ENCODE assay signal across 8 mouse cellular contexts in the genomic region with DNA sequence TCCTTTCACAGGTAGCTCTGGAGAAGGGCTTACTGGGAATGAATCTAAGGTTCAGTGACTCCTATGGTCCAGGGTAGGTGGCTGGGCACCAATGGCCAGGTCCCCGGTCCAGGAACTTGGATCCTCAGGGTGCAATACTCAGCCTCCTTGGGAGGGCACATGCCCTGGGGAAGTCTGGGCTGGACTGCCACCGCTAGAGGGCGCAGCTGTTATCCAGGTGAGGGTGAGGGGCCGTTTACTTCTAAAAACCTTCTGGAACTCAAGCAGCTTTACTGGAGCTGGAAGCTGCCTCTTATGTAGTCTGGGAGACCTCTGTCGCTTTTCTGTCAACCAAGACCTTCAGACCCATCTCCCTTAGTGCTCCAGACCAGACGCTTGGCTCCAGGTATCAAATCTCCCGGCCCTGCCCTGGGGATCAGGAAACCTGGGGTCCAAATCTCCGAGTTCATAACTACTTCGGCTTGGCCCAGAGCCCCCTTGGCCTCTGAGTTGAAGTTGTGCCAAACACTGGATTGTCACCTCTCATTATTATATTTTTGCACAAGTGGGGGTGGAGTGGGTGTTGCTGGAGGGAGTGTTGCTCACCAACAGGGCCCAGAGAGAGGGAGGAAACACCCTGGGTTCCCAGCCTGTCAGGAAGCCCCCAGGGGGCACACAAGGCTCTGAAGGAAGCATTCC. TPM values are rescaled to one million over a fixed set of nuclear protein-coding genes. Genes with fewer than 3 reads are reported as not detected.
DNase-seq lines count a peak whose midpoint lies in the region; ATAC-seq and TF ChIP-seq lines count a peak whose summit lies in the region.

No protein-coding gene starts in this region.

- H3K4me2 ChIP-seq in intestine, postnatal 0 days (replicated peaks; ENCODE audit: low read depth), result no peak overlapping the region
- H3K4me2 ChIP-seq in liver, embryonic 13.5 days, result no peak overlapping the region
- H3K4me2 ChIP-seq in neural tube, embryonic 13.5 days, result no peak overlapping the region

- no peak overlapping the region for H3K4me3 ChIP-seq in intestine, postnatal 0 days (ENCODE audit: low read depth, low read length)
- no peak overlapping the region for H3K4me3 ChIP-seq in liver, embryonic 13.5 days (replicated peaks)
- H3K4me3 ChIP-seq in neural tube, embryonic 13.5 days, result no peak overlapping the region
- no peak overlapping the region for H3K4me3 ChIP-seq in thymus, adult 2 months (ENCODE audit: control insufficient read depth, insufficient read depth, low read length)

- TF ChIP-seq POLR2A in thymus, adult 2 months (IDR thresholded peaks at IDR 0.05; ENCODE audit: control insufficient read depth, extremely low read depth, insufficient read depth, low read length, poor library complexity), result no peak

- WGBS in intestine, postnatal 0 days, result 19% methylated on average over 9 of the region's 9 CpGs
- WGBS in liver, embryonic 13.5 days (ENCODE audit: insufficient replicate concordance), result 29% methylated on average over 9 of the region's 9 CpGs
- 22% methylated on average over 9 of the region's 9 CpGs for WGBS in neural tube, embryonic 13.5 days
- 39% methylated on average over 9 of the region's 9 CpGs for WGBS in thymus, adult 2 months

- ATAC-seq in granulocyte monocyte progenitor cell, adult 5-6 weeks (replicated peaks; ENCODE audit: poor library complexity, severe bottlenecking), result peak; percentile 45
- ATAC-seq in intestine, postnatal 0 days, result peak; percentile 26; the same call in 1 of the 2 replicates
- no peak for ATAC-seq in liver, embryonic 13.5 days (ENCODE audit: low read depth)
- no peak for ATAC-seq in neural tube, embryonic 13.5 days (ENCODE audit: low read depth)

- H3K27me3 ChIP-seq in intestine, postnatal 0 days (replicated peaks; ENCODE audit: control insufficient read depth, insufficient read depth, low read length), result no peaks in the 10 kb centered on the region
- peaks cover 49% of the 10 kb centered on the region for H3K27me3 ChIP-seq in liver, embryonic 13.5 days
- H3K27me3 ChIP-seq in neural tube, embryonic 13.5 days, result no peaks in the 10 kb centered on the region
- H3K27me3 ChIP-seq in thymus, adult 2 months (ENCODE audit: control insufficient read depth, insufficient read depth, low read length), result no peaks in the 10 kb centered on the region

- no peak overlapping the region for H3K9ac ChIP-seq in intestine, postnatal 0 days (ENCODE audit: low read depth, low read length)
- no peak overlapping the region for H3K9ac ChIP-seq in liver, embryonic 13.5 days
- H3K9ac ChIP-seq in neural tube, embryonic 13.5 days, result no peak overlapping the region

- peak; percentile 88 to 89 for DNase-seq in B cell, adult 2 months
- DNase-seq in adrenal gland, postnatal 10 days, result peak; percentile 91
- peak; percentile 71 for DNase-seq in embryo, embryonic 11.5 days (ENCODE audit: low read depth, low spot score)
- DNase-seq in liver, embryonic 13.5 days, result peak; percentile 61
- DNase-seq in thymus, adult 2 months, result peak; percentile 85

- TF ChIP-seq CTCF in intestine, postnatal 0 days (IDR thresholded peaks at IDR 0.05; ENCODE audit: low read depth), result peak; percentile 91
- TF ChIP-seq CTCF in thymus, adult 2 months (IDR thresholded peaks at IDR 0.05; ENCODE audit: borderline replicate concordance, control insufficient read depth, extremely low read depth, insufficient read depth, low read length, poor library complexity), result peak; percentile 91

- peaks cover 14% of the 10 kb centered on the region for H3K4me1 ChIP-seq in intestine, postnatal 0 days (replicated peaks; ENCODE audit: control insufficient read depth, insufficient read depth, low read length)
- H3K4me1 ChIP-seq in liver, embryonic 13.5 days (replicated peaks), result peaks cover 47% of the 10 kb centered on the region
- H3K4me1 ChIP-seq in neural tube, embryonic 13.5 days (replicated peaks), result peaks cover 44% of the 10 kb centered on the region
- H3K4me1 ChIP-seq in thymus, adult 2 months (replicated peaks; ENCODE audit: control insufficient read depth, insufficient read depth, low read length), result peaks cover 26% of the 10 kb centered on the region

- no peaks in the 10 kb centered on the region for H3K9me3 ChIP-seq in intestine, postnatal 0 days (ENCODE audit: control insufficient read depth)
- H3K9me3 ChIP-seq in liver, embryonic 13.5 days (replicated peaks), result no peaks in the 10 kb centered on the region
- H3K9me3 ChIP-seq in neural tube, embryonic 13.5 days, result 0 out of 2 replicates have a peak, but pooled peaks cover 3% of the 10 kb centered on the region

- no peak overlapping the region for H3K27ac ChIP-seq in intestine, postnatal 0 days (ENCODE audit: low read depth, low read length)
- no peak overlapping the region for H3K27ac ChIP-seq in liver, embryonic 13.5 days
- H3K27ac ChIP-seq in neural tube, embryonic 13.5 days (replicated peaks), result peak overlapping the region; percentile 98
- no peak overlapping the region for H3K27ac ChIP-seq in thymus, adult 2 months (ENCODE audit: control insufficient read depth, insufficient read depth, low read length)

- no peaks in the 10 kb centered on the region for H3K36me3 ChIP-seq in intestine, postnatal 0 days (ENCODE audit: control insufficient read depth, insufficient read depth)
- no peaks in the 10 kb centered on the region for H3K36me3 ChIP-seq in liver, embryonic 13.5 days
- H3K36me3 ChIP-seq in neural tube, embryonic 13.5 days, result no peaks in the 10 kb centered on the region
- H3K36me3 ChIP-seq in thymus, adult 2 months (ENCODE audit: control insufficient read depth, insufficient read depth, low read length), result no peaks in the 10 kb centered on the region

RNA-seq across cellular contexts. Expression of a gene that starts 2.9 kb away (rescaled TPM):
- 1 to 10 TPM; 4.5 to 7.6 TPM for total RNA-seq in adrenal gland, postnatal 10 days (2021)
- 3.1 and 6.9 TPM in 2 replicates for total RNA-seq in granulocyte monocyte progenitor cell, adult 5-6 weeks (2014; fragmentation: Nextera tagmentation)
- total RNA-seq in granulocyte monocyte progenitor cell, adult 5-6 weeks (2017), result 3.4 and 5.2 TPM in 2 replicates
- polyA plus RNA-seq in intestine, postnatal 0 days (2015; fragmentation: Nextera tagmentation; extraction: Ambion mirVana), result 1.5 and 2.2 TPM in 2 replicates
- 1.4 and 1.8 TPM in 2 replicates for polyA plus RNA-seq in liver, embryonic 13.5 days (2015; fragmentation: Nextera tagmentation; extraction: Ambion mirVana)
- 31.0 and 31.1 TPM in 2 replicates for polyA plus RNA-seq in neural tube, embryonic 13.5 days (2015; fragmentation: Nextera tagmentation; extraction: Ambion mirVana)
- polyA plus RNA-seq in thymus, adult 2 months (2012; rRNA removed), result 31.2 and 42.8 TPM in 2 replicates

RNA-seq across cellular contexts. Expression of a gene that starts 23.2 kb away (rescaled TPM):
- total RNA-seq in adrenal gland, postnatal 10 days (2021), result 10 to 100 TPM; 27.2 to 38.8 TPM
- total RNA-seq in granulocyte monocyte progenitor cell, adult 5-6 weeks (2014; fragmentation: Nextera tagmentation), result 67.4 and 72.3 TPM in 2 replicates
- total RNA-seq in granulocyte monocyte progenitor cell, adult 5-6 weeks (2017), result 42.9 and 49.3 TPM in 2 replicates
- polyA plus RNA-seq in intestine, postnatal 0 days (2015; fragmentation: Nextera tagmentation; extraction: Ambion mirVana), result 18.6 and 19.7 TPM in 2 replicates
- polyA plus RNA-seq in liver, embryonic 13.5 days (2015; fragmentation: Nextera tagmentation; extraction: Ambion mirVana), result 28.8 and 36.9 TPM in 2 replicates
- 58.1 TPM in 2 replicates for polyA plus RNA-seq in neural tube, embryonic 13.5 days (2015; fragmentation: Nextera tagmentation; extraction: Ambion mirVana)
- polyA plus RNA-seq in thymus, adult 2 months (2012; rRNA removed), result 55.9 and 71.6 TPM in 2 replicates

RNA-seq across cellular contexts. Expression of a gene that starts 46.8 kb away (rescaled TPM):
- total RNA-seq in adrenal gland, postnatal 10 days (2021), result 1,000 to 10,000 TPM; 1,477 to 1,649 TPM
- total RNA-seq in granulocyte monocyte progenitor cell, adult 5-6 weeks (2014; fragmentation: Nextera tagmentation), result 854 and 878 TPM in 2 replicates
- total RNA-seq in granulocyte monocyte progenitor cell, adult 5-6 weeks (2017), result 563 and 615 TPM in 2 replicates
- 2,194 and 2,204 TPM in 2 replicates for polyA plus RNA-seq in intestine, postnatal 0 days (2015; fragmentation: Nextera tagmentation; extraction: Ambion mirVana)
- polyA plus RNA-seq in liver, embryonic 13.5 days (2015; fragmentation: Nextera tagmentation; extraction: Ambion mirVana), result 734 and 757 TPM in 2 replicates
- polyA plus RNA-seq in neural tube, embryonic 13.5 days (2015; fragmentation: Nextera tagmentation; extraction: Ambion mirVana), result 918 and 1,011 TPM in 2 replicates
- polyA plus RNA-seq in thymus, adult 2 months (2012; rRNA removed), result 1,690 and 1,818 TPM in 2 replicates

RNA-seq across cellular contexts. Expression of a gene that starts 58.1 kb away (rescaled TPM):
- 100 to 1,000 TPM; 104 to 105 TPM for total RNA-seq in adrenal gland, postnatal 10 days (2021)
- 61.0 and 61.2 TPM in 2 replicates for total RNA-seq in granulocyte monocyte progenitor cell, adult 5-6 weeks (2014; fragmentation: Nextera tagmentation)
- 63.0 and 69.0 TPM in 2 replicates for total RNA-seq in granulocyte monocyte progenitor cell, adult 5-6 weeks (2017)
- polyA plus RNA-seq in intestine, postnatal 0 days (2015; fragmentation: Nextera tagmentation; extraction: Ambion mirVana), result 121 and 126 TPM in 2 replicates
- 68.9 and 69.3 TPM in 2 replicates for polyA plus RNA-seq in liver, embryonic 13.5 days (2015; fragmentation: Nextera tagmentation; extraction: Ambion mirVana)
- 227 and 243 TPM in 2 replicates for polyA plus RNA-seq in neural tube, embryonic 13.5 days (2015; fragmentation: Nextera tagmentation; extraction: Ambion mirVana)
- 176 and 191 TPM in 2 replicates for polyA plus RNA-seq in thymus, adult 2 months (2012; rRNA removed)

Comparison
In these comparisons a context has a peak if more than half of its experiments do, and no peak if none do; other contexts are left out.
1. ATAC-seq: peak in granulocyte monocyte progenitor cell, adult 5-6 weeks (single experiment) and intestine, postnatal 0 days (single experiment); none in liver, embryonic 13.5 days (single experiment) and neural tube, embryonic 13.5 days (single experiment).
2. RNA of a gene that starts 2.9 kb away (polyA plus RNA-seq): 31.2 to 42.8 TPM in thymus, adult 2 months and 31.0 to 31.1 TPM in neural tube, embryonic 13.5 days; 1.5 to 2.2 TPM in intestine, postnatal 0 days and 1.4 to 1.8 TPM in liver, embryonic 13.5 days; every median in the first group is over 10 times any median in the second.
3. Peak in every context shown above with its lines, with median percentiles within 50 percentile points of each other: DNase-seq.